Mouse (Mus musculus): ENCODE measurements around the gene Gbp2. TPM values are rescaled to one million over a fixed set of nuclear protein-coding genes. Genes with fewer than 3 reads are reported as not detected.
"Not testable (repeated sequence)": the region's sequence is repeated elsewhere in the genome, so short reads cannot be mapped to it uniquely, and the experiment has no call there.

Gene Gbp2
- total and polyA plus RNA-seq, 2 experiments from 2014 or later = 3.0 to 6.6 TPM

DNA sequence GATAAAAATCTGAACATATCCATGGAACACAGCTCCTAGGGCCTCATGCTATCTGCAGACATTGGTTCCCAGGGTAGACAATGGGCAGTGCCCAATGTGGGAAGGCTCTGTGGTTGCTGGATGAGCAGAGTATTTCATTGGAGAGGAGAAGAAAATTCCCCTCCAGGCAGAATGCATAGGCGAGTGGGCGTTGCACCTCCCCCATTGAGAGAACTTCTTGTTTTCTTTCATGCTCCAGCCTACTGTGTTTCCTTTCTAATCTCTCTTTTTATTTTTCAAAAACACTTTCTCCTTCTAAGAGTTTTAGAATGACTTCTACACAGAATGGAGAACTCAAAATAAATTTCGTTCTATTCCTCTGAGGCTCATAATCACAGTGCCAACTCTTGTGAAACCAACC lies 1.7 kb upstream of the Gbp2 start:
- H3K4me2 ChIP-seq (ENCODE audit: low read depth, low read length) = no peak overlapping the region
- 84% methylated on average over 3 of the region's 3 CpGs for WGBS
- TF ChIP-seq EP300 (IDR thresholded peaks at IDR 0.05; ENCODE audit: low read depth) (no peak), CTCF (IDR thresholded peaks at IDR 0.05; ENCODE audit: low read depth) (no peak)

GRCm38 (mm10) chr3:142619606-142620005 lies 796 bp upstream of the Gbp2 start:
- peak; percentile 47 for DNase-seq (ENCODE audit: low spot score)
- peak overlapping the region; percentile 67; the same call in 1 of the 2 replicates for H3K4me2 ChIP-seq (ENCODE audit: low read depth, low read length)
- no peaks in the 10 kb centered on the region for H3K27me3 ChIP-seq (ENCODE audit: control insufficient read depth, insufficient read depth, low read length)
- ATAC-seq (ENCODE audit: insufficient read depth, low read depth) = no peak
- no peak overlapping the region for H3K4me3 ChIP-seq (ENCODE audit: low read depth, low read length)
- WGBS = 53% methylated on average over 1 of the region's 1 CpGs
- TF ChIP-seq EP300 (IDR thresholded peaks at IDR 0.05; ENCODE audit: low read depth) (no peak), CTCF (IDR thresholded peaks at IDR 0.05; ENCODE audit: low read depth) (no peak)
- H3K9me3 ChIP-seq (replicated peaks; ENCODE audit: control insufficient read depth, low read length) = no peaks in the 10 kb centered on the region
- H3K36me3 ChIP-seq (replicated peaks; ENCODE audit: control insufficient read depth, insufficient read depth, low read length) = no peaks in the 10 kb centered on the region
- 0 out of 2 replicates have a peak, but pooled peaks cover 6% of the 10 kb centered on the region for H3K4me1 ChIP-seq (ENCODE audit: control insufficient read depth, insufficient read depth)
- H3K9ac ChIP-seq (replicated peaks; ENCODE audit: low read depth, low read length) = no peak overlapping the region
- H3K27ac ChIP-seq (ENCODE audit: low read depth) = no peak overlapping the region

More for the DNA sequence above, 1.7 kb upstream of the Gbp2 start:
- H3K4me1 ChIP-seq (ENCODE audit: control insufficient read depth, insufficient read depth) = 0 out of 2 replicates have a peak, but pooled peaks cover 6% of the 10 kb centered on the region
- H3K27me3 ChIP-seq (ENCODE audit: control insufficient read depth, insufficient read depth, low read length) = no peaks in the 10 kb centered on the region
- H3K4me3 ChIP-seq (ENCODE audit: low read depth, low read length) = no peak overlapping the region
- no peak overlapping the region for H3K27ac ChIP-seq (ENCODE audit: low read depth)
- no peaks in the 10 kb centered on the region for H3K36me3 ChIP-seq (replicated peaks; ENCODE audit: control insufficient read depth, insufficient read depth, low read length)
- no peaks in the 10 kb centered on the region for H3K9me3 ChIP-seq (replicated peaks; ENCODE audit: control insufficient read depth, low read length)
- no peak for DNase-seq (ENCODE audit: low spot score)
- H3K9ac ChIP-seq (replicated peaks; ENCODE audit: low read depth, low read length) = no peak overlapping the region
- no peak for ATAC-seq (ENCODE audit: insufficient read depth, low read depth)

DNA sequence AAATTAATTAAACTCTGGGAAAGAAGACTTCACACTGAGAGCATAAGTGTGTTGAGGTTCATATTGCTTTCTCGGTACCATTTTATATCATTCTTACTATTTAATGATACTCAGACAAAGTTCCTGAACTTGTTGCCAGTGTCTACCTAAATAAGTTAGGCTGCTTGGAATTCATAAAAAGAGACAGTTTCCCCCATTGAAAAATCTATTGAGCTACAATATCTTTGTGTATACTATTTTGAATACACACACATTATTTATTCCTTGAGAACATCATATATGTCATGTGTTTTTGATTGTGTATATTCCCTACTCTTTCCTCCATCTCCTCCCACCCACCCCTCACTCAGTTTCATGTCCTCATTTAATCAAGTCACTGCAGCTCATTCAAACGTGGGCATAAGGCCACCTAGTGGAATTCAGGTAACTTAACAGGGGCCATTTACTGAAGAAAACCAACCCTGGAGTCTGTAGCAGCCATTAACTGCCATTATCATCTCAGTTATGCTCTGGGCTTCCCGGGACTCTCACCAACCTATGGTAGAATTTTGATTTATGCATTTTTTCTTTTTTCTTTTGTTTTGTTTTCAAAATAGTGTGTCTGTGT lies 657 bp downstream of the Gbp2 start:
- H3K9ac ChIP-seq (replicated peaks; ENCODE audit: low read depth, low read length) = peak overlapping the region; percentile 50; the same call in 1 of the 2 replicates
- DNase-seq (ENCODE audit: low spot score) = peak; percentile 50
- WGBS = 44% methylated on average over 3 of the region's 3 CpGs

GRCm38 (mm10) chr3:142630385-142630784 lies 10.0 kb downstream of the Gbp2 start:
- H3K4me3 ChIP-seq (ENCODE audit: low read depth, low read length) = no peak overlapping the region
- H3K4me1 ChIP-seq (ENCODE audit: control insufficient read depth, insufficient read depth) = no peaks in the 10 kb centered on the region
- TF ChIP-seq EP300 (IDR thresholded peaks at IDR 0.05; ENCODE audit: low read depth) (no peak), CTCF (IDR thresholded peaks at IDR 0.05; ENCODE audit: low read depth) (no peak)
- H3K9ac ChIP-seq (replicated peaks; ENCODE audit: low read depth, low read length) = no peak overlapping the region
- WGBS = 66% methylated on average over 8 of the region's 8 CpGs
- H3K4me2 ChIP-seq (ENCODE audit: low read depth, low read length) = no peak overlapping the region
- ATAC-seq (ENCODE audit: insufficient read depth, low read depth) = no peak
- no peaks in the 10 kb centered on the region for H3K27me3 ChIP-seq (ENCODE audit: control insufficient read depth, insufficient read depth, low read length)
- no peak overlapping the region for H3K27ac ChIP-seq (ENCODE audit: low read depth)
- H3K36me3 ChIP-seq (replicated peaks; ENCODE audit: control insufficient read depth, insufficient read depth, low read length) = no peaks in the 10 kb centered on the region
- no peak for DNase-seq (ENCODE audit: low spot score)
- H3K9me3 ChIP-seq (replicated peaks; ENCODE audit: control insufficient read depth, low read length) = no peaks in the 10 kb centered on the region

More for the DNA sequence above, 657 bp downstream of the Gbp2 start:
- Histone ChIP-seq H3K36me3 (replicated peaks; ENCODE audit: control insufficient read depth, insufficient read depth, low read length) (no peaks in the 10 kb centered on the region), H3K27me3 (ENCODE audit: control insufficient read depth, insufficient read depth, low read length) (no peaks in the 10 kb centered on the region), H3K4me2 (ENCODE audit: low read depth, low read length) (peak overlapping the region; percentile 67), H3K4me1 (ENCODE audit: control insufficient read depth, insufficient read depth) (0 out of 2 replicates have a peak, but pooled peaks cover 6% of the 10 kb centered on the region), H3K4me3 (ENCODE audit: low read depth, low read length) (peak overlapping the region; percentile 41), H3K27ac (ENCODE audit: low read depth) (peak overlapping the region; percentile 65), H3K9me3 (replicated peaks; ENCODE audit: control insufficient read depth, low read length) (no peaks in the 10 kb centered on the region)
- ATAC-seq (ENCODE audit: insufficient read depth, low read depth) = no peak
- TF ChIP-seq EP300 (IDR thresholded peaks at IDR 0.05; ENCODE audit: low read depth) (no peak), CTCF (IDR thresholded peaks at IDR 0.05; ENCODE audit: low read depth) (peak; percentile 55)

DNA sequence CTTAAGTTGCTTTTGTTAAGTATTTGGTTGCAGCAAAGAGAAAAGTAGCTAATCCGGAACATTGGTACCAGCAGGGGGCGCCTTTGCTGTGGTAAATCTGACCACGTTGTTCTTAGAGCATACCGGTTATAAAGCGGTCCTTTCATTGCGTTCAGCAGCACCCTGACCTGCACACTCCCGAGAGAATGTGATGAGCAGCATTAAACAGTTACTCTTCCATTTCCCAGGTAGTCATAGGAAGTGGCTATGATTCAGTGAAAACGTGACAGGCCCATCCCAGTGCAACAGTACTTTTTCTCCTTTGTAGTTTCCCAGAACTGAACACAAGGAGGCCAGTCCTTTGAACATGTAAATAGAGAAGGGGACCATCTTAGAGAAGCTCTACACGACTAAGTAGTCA lies 19.8 kb downstream of the Gbp2 start:
- H3K27me3 ChIP-seq (ENCODE audit: control insufficient read depth, insufficient read depth, low read length) = no peaks in the 10 kb centered on the region
- H3K9ac ChIP-seq (replicated peaks; ENCODE audit: low read depth, low read length) = no peak overlapping the region
- H3K9me3 ChIP-seq (replicated peaks; ENCODE audit: control insufficient read depth, low read length) = no peaks in the 10 kb centered on the region
- H3K4me2 ChIP-seq (ENCODE audit: low read depth, low read length) = no peak overlapping the region
- no peak overlapping the region for H3K4me3 ChIP-seq (ENCODE audit: low read depth, low read length)
- H3K36me3 ChIP-seq (replicated peaks; ENCODE audit: control insufficient read depth, insufficient read depth, low read length) = no peaks in the 10 kb centered on the region
- ATAC-seq (ENCODE audit: insufficient read depth, low read depth) (no peak), DNase-seq (ENCODE audit: low spot score) (peak; percentile 53)
- TF ChIP-seq CTCF (IDR thresholded peaks at IDR 0.05; ENCODE audit: low read depth) = peak; percentile 66
- TF ChIP-seq EP300 (IDR thresholded peaks at IDR 0.05; ENCODE audit: low read depth) = no peak
- 5% methylated on average over 9 of the region's 9 CpGs for WGBS
- no peaks in the 10 kb centered on the region; the same call in 1 of the 2 replicates for H3K4me1 ChIP-seq (ENCODE audit: control insufficient read depth, insufficient read depth)
- H3K27ac ChIP-seq (ENCODE audit: low read depth) = no peak overlapping the region

DNA sequence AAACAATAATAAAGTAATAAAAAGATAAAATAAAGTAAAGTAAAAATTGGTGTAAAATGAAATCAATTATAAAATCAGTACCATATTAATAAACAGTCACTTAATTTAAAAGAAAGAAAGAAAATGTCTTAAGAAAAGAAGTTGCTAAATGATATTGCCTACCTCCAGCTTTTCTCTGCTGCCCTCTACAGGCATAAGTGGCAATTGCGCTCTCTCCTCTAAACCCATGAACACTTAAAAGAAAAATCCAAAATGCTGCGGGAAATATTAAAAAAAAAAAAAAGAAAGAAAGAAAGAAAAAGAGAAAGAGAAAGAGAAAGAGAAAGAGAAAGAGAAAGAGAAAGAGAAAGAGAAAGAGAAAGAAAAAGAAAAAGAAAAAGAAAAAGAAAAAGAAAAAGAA lies 25.5 kb downstream of the Gbp2 start:
- not testable (repeated sequence) for ATAC-seq (ENCODE audit: insufficient read depth, low read depth); H3K27me3 ChIP-seq (ENCODE audit: control insufficient read depth, insufficient read depth, low read length); H3K9ac ChIP-seq (replicated peaks; ENCODE audit: low read depth, low read length); H3K4me1 ChIP-seq (ENCODE audit: control insufficient read depth, insufficient read depth); H3K27ac ChIP-seq (ENCODE audit: low read depth); H3K9me3 ChIP-seq (replicated peaks; ENCODE audit: control insufficient read depth, low read length); H3K4me3 ChIP-seq (ENCODE audit: low read depth, low read length); H3K4me2 ChIP-seq (ENCODE audit: low read depth, low read length); H3K36me3 ChIP-seq (replicated peaks; ENCODE audit: control insufficient read depth, insufficient read depth, low read length)
- 6% methylated on average over 2 of the region's 2 CpGs for WGBS
- peak; percentile 55 for DNase-seq (ENCODE audit: low spot score)
- TF ChIP-seq CTCF (IDR thresholded peaks at IDR 0.05; ENCODE audit: low read depth) = peak; percentile 71

DNA sequence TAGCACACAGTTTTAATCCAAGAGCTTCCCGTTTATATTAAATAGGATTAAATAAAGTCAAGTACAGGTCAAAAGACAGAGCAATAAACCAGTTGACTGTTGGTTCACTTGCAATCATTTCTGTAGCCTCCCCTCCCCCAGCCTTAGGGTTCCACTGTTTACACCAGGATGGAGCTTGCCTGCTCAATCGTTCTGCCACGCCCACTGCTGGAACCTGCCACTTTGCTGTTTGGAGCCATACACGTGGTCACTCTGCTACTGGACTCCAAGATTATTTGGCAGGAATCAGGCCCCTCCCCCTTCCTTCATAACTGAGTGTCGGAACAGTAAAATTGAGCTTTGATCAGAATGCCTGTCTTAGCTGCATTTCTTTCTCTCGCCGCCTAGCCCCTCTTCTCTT lies 27.4 kb downstream of the Gbp2 start:
- H3K9ac ChIP-seq (replicated peaks; ENCODE audit: low read depth, low read length); H3K9me3 ChIP-seq (replicated peaks; ENCODE audit: control insufficient read depth, low read length); H3K27ac ChIP-seq (ENCODE audit: low read depth); H3K27me3 ChIP-seq (ENCODE audit: control insufficient read depth, insufficient read depth, low read length); H3K4me2 ChIP-seq (ENCODE audit: low read depth, low read length); H3K4me3 ChIP-seq (ENCODE audit: low read depth, low read length); H3K4me1 ChIP-seq (ENCODE audit: control insufficient read depth, insufficient read depth); H3K36me3 ChIP-seq (replicated peaks; ENCODE audit: control insufficient read depth, insufficient read depth, low read length); DNase-seq (ENCODE audit: low spot score); ATAC-seq (ENCODE audit: insufficient read depth, low read depth): not testable (repeated sequence)
- WGBS = 60% methylated on average over 7 of the region's 7 CpGs

Measured in heart, postnatal 0 days (tissue).